Comparison of ENCODE assay signal across 15 mouse cellular contexts in the genomic region with DNA sequence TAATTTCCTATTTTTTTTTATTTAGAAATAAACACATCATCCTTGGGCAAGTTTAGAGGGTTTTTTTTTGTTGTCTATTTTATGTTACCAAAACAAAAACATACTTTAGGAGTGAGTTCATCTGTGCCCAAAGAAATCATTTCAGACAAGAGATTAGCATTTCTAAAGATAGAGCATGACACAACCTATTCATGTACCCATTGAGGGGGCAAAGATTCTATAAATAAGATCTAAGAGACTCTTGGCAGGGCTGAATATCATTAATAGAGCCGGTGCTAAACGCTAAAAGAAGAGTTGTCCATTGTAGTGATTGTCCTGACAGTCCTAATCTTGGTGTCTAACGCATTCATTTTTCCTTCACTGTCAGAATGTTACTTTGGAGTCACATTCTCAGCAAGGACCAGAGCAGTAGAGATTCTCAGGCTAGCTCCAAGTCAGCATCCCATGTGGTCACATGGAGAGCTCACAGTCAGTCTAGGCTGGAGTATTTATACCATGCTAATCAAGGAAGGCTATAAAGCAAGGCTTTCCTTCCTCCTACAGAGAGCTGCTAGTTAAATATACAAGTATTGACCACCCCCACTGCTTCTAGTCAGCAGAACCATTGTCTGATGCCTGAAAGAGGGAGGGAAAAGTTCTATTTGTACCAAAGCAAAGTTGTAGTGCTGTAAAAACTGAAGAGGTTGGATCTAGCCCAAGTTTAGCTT.
A peak's percentile ranks its signal among the peaks of the same experiment; 100 is the strongest.
DNase-seq lines count a peak whose midpoint lies in the region; ATAC-seq and TF ChIP-seq lines count a peak whose summit lies in the region.
"Had no signal": no experiment of that assay in that cellular context is flagged by ENCODE, and none has a peak within 500 bp of the region (broad histone marks: within the 10 kb centered on the region; RNA-seq: fewer than 3 reads in every experiment).

No protein-coding gene starts in this region.

- ATAC-seq in forebrain, embryonic 11.5 days (replicated peaks; ENCODE audit: low FRiP score), result peak; percentile 56; the same call in 1 of the 2 replicates
- ATAC-seq in forebrain, postnatal 0 days, result no peak
- ATAC-seq in hindbrain, embryonic 13.5 days (ENCODE audit: low FRiP score), result no peak
- ATAC-seq in midbrain, embryonic 12.5 days (ENCODE audit: low FRiP score, low read depth), result peak; percentile 90
- ATAC-seq in midbrain, embryonic 16.5 days, result no peak
- ATAC-seq in hindbrain, postnatal 0 days, result peak; percentile 55; the same call in 1 of the 2 replicates
- ATAC-seq: Patski had no signal

- peaks cover 6% of the 10 kb centered on the region for H3K27me3 ChIP-seq in forebrain, embryonic 11.5 days (ENCODE audit: control insufficient read depth, insufficient read depth, low read length)
- H3K27me3 ChIP-seq in forebrain, postnatal 0 days (ENCODE audit: insufficient read depth, low read length), result no peaks in the 10 kb centered on the region
- H3K27me3 ChIP-seq in hindbrain, embryonic 10.5 days (ENCODE audit: insufficient read depth, poor library complexity, severe bottlenecking), result peaks cover 62% of the 10 kb centered on the region
- H3K27me3 ChIP-seq in hindbrain, embryonic 13.5 days, result peaks cover 32% of the 10 kb centered on the region; the same call in 1 of the 2 replicates
- peaks cover 56% of the 10 kb centered on the region for H3K27me3 ChIP-seq in midbrain, embryonic 12.5 days
- peaks cover 7% of the 10 kb centered on the region; the same call in 1 of the 2 replicates for H3K27me3 ChIP-seq in midbrain, embryonic 16.5 days (ENCODE audit: control insufficient read depth, insufficient read depth, low read depth, low read length)
- H3K27me3 ChIP-seq in hindbrain, postnatal 0 days (ENCODE audit: insufficient read depth, low read length), result no peaks in the 10 kb centered on the region
- H3K27me3 ChIP-seq: liver, embryonic 13.5 days; Patski had no signal

- H3K4me1 ChIP-seq in forebrain, embryonic 11.5 days (replicated peaks; ENCODE audit: control insufficient read depth, insufficient read depth, low read length), result no peaks in the 10 kb centered on the region
- no peaks in the 10 kb centered on the region for H3K4me1 ChIP-seq in forebrain, postnatal 0 days (ENCODE audit: insufficient read depth)
- 0 out of 2 replicates have a peak, but pooled peaks cover 5% of the 10 kb centered on the region for H3K4me1 ChIP-seq in hindbrain, embryonic 10.5 days (replicated peaks)
- no peaks in the 10 kb centered on the region for H3K4me1 ChIP-seq in hindbrain, embryonic 13.5 days (replicated peaks)
- H3K4me1 ChIP-seq in midbrain, embryonic 12.5 days, result 0 out of 2 replicates have a peak, but pooled peaks cover 2% of the 10 kb centered on the region
- no peaks in the 10 kb centered on the region for H3K4me1 ChIP-seq in midbrain, embryonic 16.5 days (ENCODE audit: control insufficient read depth, insufficient read depth, low read length)
- H3K4me1 ChIP-seq in hindbrain, postnatal 0 days (ENCODE audit: insufficient read depth, low read length), result no peaks in the 10 kb centered on the region
- H3K4me1 ChIP-seq: liver, embryonic 13.5 days; megakaryocyte, embryonic 14.5 days had no signal

- no peak overlapping the region for H3K4me3 ChIP-seq in forebrain, embryonic 11.5 days (ENCODE audit: low read depth, low read length)
- no peak overlapping the region for H3K4me3 ChIP-seq in forebrain, postnatal 0 days (ENCODE audit: low read depth, low read length)
- no peak overlapping the region for H3K4me3 ChIP-seq in hindbrain, embryonic 10.5 days
- no peak overlapping the region for H3K4me3 ChIP-seq in hindbrain, embryonic 13.5 days
- H3K4me3 ChIP-seq in midbrain, embryonic 12.5 days, result no peak overlapping the region
- no peak overlapping the region for H3K4me3 ChIP-seq in midbrain, embryonic 16.5 days (ENCODE audit: low read depth, low read length)
- H3K4me3 ChIP-seq in hindbrain, postnatal 0 days (ENCODE audit: low read length), result no peak overlapping the region
- H3K4me3 ChIP-seq: liver, embryonic 13.5 days; megakaryocyte, embryonic 14.5 days had no signal

- no peaks in the 10 kb centered on the region for H3K9me3 ChIP-seq in forebrain, embryonic 11.5 days (ENCODE audit: control insufficient read depth, low read length)
- no peaks in the 10 kb centered on the region for H3K9me3 ChIP-seq in forebrain, postnatal 0 days (ENCODE audit: low read length)
- H3K9me3 ChIP-seq in hindbrain, embryonic 10.5 days, result no peaks in the 10 kb centered on the region
- H3K9me3 ChIP-seq in hindbrain, embryonic 13.5 days, result no peaks in the 10 kb centered on the region
- H3K9me3 ChIP-seq in midbrain, embryonic 12.5 days, result no peaks in the 10 kb centered on the region
- H3K9me3 ChIP-seq in midbrain, embryonic 16.5 days (replicated peaks; ENCODE audit: control insufficient read depth, low read length, poor library complexity, severe bottlenecking), result no peaks in the 10 kb centered on the region
- no peaks in the 10 kb centered on the region for H3K9me3 ChIP-seq in hindbrain, postnatal 0 days (ENCODE audit: low read length)
- H3K9me3 ChIP-seq: liver, embryonic 13.5 days; megakaryocyte, embryonic 14.5 days had no signal

- no peak overlapping the region for H3K27ac ChIP-seq in forebrain, embryonic 11.5 days (ENCODE audit: low read depth, low read length)
- no peak overlapping the region for H3K27ac ChIP-seq in forebrain, postnatal 0 days (ENCODE audit: low read depth, low read length)
- peak overlapping the region; percentile 66; the same call in 1 of the 2 replicates for H3K27ac ChIP-seq in hindbrain, embryonic 10.5 days
- H3K27ac ChIP-seq in hindbrain, embryonic 13.5 days, result no peak overlapping the region
- no peak overlapping the region for H3K27ac ChIP-seq in midbrain, embryonic 12.5 days (replicated peaks)
- no peak overlapping the region for H3K27ac ChIP-seq in midbrain, embryonic 16.5 days (ENCODE audit: low read length)
- H3K27ac ChIP-seq in hindbrain, postnatal 0 days, result no peak overlapping the region
- H3K27ac ChIP-seq: liver, embryonic 13.5 days had no signal

- H3K9ac ChIP-seq in forebrain, embryonic 11.5 days (ENCODE audit: low read length), result no peak overlapping the region
- no peak overlapping the region for H3K9ac ChIP-seq in forebrain, postnatal 0 days
- H3K9ac ChIP-seq in hindbrain, embryonic 13.5 days, result no peak overlapping the region
- H3K9ac ChIP-seq in midbrain, embryonic 12.5 days (replicated peaks), result no peak overlapping the region
- H3K9ac ChIP-seq in midbrain, embryonic 16.5 days (ENCODE audit: low read depth, low read length), result no peak overlapping the region
- H3K9ac ChIP-seq in hindbrain, postnatal 0 days (replicated peaks; ENCODE audit: low read length), result no peak overlapping the region
- H3K9ac ChIP-seq: liver, embryonic 13.5 days had no signal

- no peak for TF ChIP-seq CTCF in forebrain, postnatal 0 days (IDR thresholded peaks at IDR 0.05; ENCODE audit: low read depth)
- TF ChIP-seq CTCF in hindbrain, postnatal 0 days (IDR thresholded peaks at IDR 0.05; ENCODE audit: low read depth), result no peak

- no peak overlapping the region for H3K4me2 ChIP-seq in forebrain, embryonic 11.5 days (ENCODE audit: low read depth, low read length, severe bottlenecking)
- no peak overlapping the region for H3K4me2 ChIP-seq in forebrain, postnatal 0 days (ENCODE audit: low read depth)
- no peak overlapping the region for H3K4me2 ChIP-seq in hindbrain, embryonic 13.5 days
- no peak overlapping the region for H3K4me2 ChIP-seq in midbrain, embryonic 12.5 days (replicated peaks)
- no peak overlapping the region for H3K4me2 ChIP-seq in midbrain, embryonic 16.5 days (ENCODE audit: low read length)
- H3K4me2 ChIP-seq in hindbrain, postnatal 0 days (ENCODE audit: low read depth, low read length), result no peak overlapping the region
- H3K4me2 ChIP-seq: liver, embryonic 13.5 days had no signal

- H3K36me3 ChIP-seq in forebrain, embryonic 11.5 days (ENCODE audit: control insufficient read depth, insufficient read depth, low read length), result no peaks in the 10 kb centered on the region
- H3K36me3 ChIP-seq in forebrain, postnatal 0 days (ENCODE audit: insufficient read depth), result no peaks in the 10 kb centered on the region
- no peaks in the 10 kb centered on the region for H3K36me3 ChIP-seq in hindbrain, embryonic 10.5 days
- H3K36me3 ChIP-seq in hindbrain, embryonic 13.5 days, result no peaks in the 10 kb centered on the region
- H3K36me3 ChIP-seq in midbrain, embryonic 12.5 days, result no peaks in the 10 kb centered on the region
- H3K36me3 ChIP-seq in midbrain, embryonic 16.5 days (ENCODE audit: control insufficient read depth, insufficient read depth, low read length), result no peaks in the 10 kb centered on the region
- H3K36me3 ChIP-seq in hindbrain, postnatal 0 days (ENCODE audit: insufficient read depth, low read length), result no peaks in the 10 kb centered on the region
- H3K36me3 ChIP-seq: liver, embryonic 13.5 days had no signal

- 44% methylated on average over 3 of the region's 3 CpGs for WGBS in forebrain, embryonic 11.5 days
- 35% methylated on average over 3 of the region's 3 CpGs for WGBS in forebrain, postnatal 0 days
- WGBS in hindbrain, embryonic 10.5 days, result 45% methylated on average over 3 of the region's 3 CpGs
- 44% methylated on average over 3 of the region's 3 CpGs for WGBS in hindbrain, embryonic 13.5 days
- 39% methylated on average over 3 of the region's 3 CpGs for WGBS in midbrain, embryonic 12.5 days
- 36% methylated on average over 3 of the region's 3 CpGs for whole genome bisulfite sequencing in midbrain, embryonic 16.5 days
- 38% methylated on average over 3 of the region's 3 CpGs for WGBS in hindbrain, postnatal 0 days

- DNase-seq in forebrain, embryonic 11.5 days (ENCODE audit: low spot score), result no peak
- no peak for DNase-seq in forebrain, postnatal 0 days
- DNase-seq in hindbrain, embryonic 10.5 days (ENCODE audit: low spot score), result peak; percentile 4
- DNase-seq in hindbrain, postnatal 0 days (ENCODE audit: low spot score), result peak; percentile 6
- DNase-seq in ovary, postnatal 10 days (ENCODE audit: low spot score), result no peak
- DNase-seq: cerebellum, adult 11-12 months; kidney, adult 11 months; kidney, postnatal 36 days; liver, embryonic 13.5 days; thymus, adult 18-20 months had no signal

Comparison
In these comparisons a context has a peak if more than half of its experiments do, and no peak if none do; other contexts are left out.
1. ATAC-seq: peak in forebrain, embryonic 11.5 days (single experiment), midbrain, embryonic 12.5 days (single experiment) and hindbrain, postnatal 0 days (single experiment); none in forebrain, postnatal 0 days (single experiment), hindbrain, embryonic 13.5 days (single experiment) and midbrain, embryonic 16.5 days (single experiment).
2. DNase-seq: peak in hindbrain, embryonic 10.5 days (single experiment) and hindbrain, postnatal 0 days (single experiment); none in forebrain, embryonic 11.5 days (single experiment), forebrain, postnatal 0 days (single experiment) and ovary, postnatal 10 days (single experiment).